Mouse (Mus musculus): ENCODE results near the gene Myh14. TPM values are rescaled to one million over a fixed set of nuclear protein-coding genes. Genes with fewer than 3 reads are reported as not detected.

Myh14 gene
- 60.7 TPM for polyA plus RNA-seq (2014; fragmentation: Illumina TruSeq; extraction: RNeasy Lipid Tissue Mini Kit (QIAGEN cat#74804); ENCODE audit: low read depth, low replicate concordance)

DNA sequence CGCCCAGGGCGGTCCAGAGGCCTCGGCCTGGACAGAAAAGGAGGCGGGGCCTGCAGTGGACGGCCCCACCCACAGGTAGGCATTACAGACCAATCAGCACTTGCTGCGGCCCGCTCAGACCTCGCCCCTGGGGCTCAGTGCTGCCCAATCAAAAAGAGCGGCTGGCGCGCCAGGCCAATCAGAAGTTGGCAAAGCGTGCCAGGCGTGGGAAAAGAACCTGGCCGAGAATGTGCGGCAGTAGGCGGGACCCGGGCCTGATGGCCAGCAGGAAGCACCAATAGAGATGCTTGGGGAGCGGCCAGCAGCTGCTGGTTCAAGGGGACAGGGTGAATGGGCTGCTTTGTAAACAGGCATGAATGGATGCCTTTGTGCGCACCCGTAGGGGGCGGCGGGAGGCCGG lies at the start of gene Myh14:
Gene Myh14 (minus strand): TSS at position 41 of the 400 bp plus-strand sequence.

DNA sequence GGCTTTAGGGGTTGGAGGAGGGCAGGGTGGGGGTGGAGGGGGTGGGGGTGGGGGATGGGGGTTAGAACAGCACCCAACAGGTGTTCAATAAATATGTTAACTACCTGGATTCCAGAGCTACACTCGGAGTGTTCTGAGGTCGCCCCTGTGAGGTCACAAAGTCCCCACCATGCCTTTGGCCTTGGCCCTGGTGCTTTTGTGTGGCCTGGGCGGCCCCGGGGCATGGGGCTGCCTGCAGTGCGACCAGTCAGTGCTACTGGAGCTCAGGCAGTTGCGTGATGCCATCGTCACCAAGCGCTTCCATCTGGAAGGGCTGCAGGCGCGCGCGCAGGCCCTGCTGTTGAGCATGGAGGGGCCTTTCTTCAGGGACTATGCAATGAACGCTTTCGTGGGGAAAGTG lies 37.9 kb upstream of the Myh14 start, which contains the start of gene Izumo2:
Gene Izumo2 (plus strand): TSS at position 169 of the 400 bp plus-strand sequence.

DNA sequence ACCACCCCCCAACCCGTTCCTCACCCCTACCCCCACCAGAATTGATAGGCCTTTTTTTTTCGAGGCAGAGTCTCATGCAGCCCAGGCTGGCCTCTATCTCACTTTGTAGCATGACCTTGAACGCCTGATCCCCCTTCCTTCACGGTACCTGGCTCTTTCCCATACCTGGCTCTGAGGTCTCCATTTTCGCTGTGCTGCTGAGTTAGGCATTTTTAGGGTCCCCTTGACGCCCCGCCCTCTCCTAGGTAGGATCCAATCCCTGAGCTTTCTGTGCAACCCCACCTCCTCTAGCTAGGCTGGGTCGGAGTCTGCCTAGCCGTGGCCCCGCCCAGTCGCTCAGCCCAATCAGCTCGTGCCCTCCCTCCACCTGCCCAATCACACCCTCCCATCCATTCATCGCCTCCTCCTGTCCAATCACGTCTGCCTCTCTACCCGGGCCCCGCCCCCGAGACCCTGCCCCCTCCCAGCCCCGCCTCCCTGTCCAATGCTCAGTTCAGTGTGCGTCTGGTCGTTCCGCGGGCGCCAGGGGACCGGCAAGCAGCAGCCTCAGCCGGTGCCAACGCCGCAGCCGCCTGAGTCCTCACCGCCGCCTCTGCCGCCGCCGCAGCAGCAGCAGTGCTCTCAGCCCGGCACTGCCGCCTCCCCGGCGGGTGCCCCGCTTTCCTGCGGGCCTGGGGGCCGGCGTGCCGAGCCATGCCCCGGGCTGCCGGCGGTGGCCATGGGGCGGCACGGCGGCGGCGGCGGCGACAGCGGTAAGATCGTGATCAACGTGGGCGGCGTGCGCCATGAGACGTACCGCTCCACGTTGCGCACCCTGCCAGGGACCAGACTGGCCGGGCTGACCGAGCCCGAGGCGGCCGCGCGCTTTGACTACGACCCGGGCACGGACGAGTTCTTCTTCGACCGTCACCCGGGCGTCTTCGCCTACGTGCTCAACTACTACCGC lies 80.0 kb downstream of the Myh14 start, which contains the start of gene Kcnc3:
Gene Kcnc3 (plus strand): TSS at position 263 of the 946 bp plus-strand sequence.

DNA sequence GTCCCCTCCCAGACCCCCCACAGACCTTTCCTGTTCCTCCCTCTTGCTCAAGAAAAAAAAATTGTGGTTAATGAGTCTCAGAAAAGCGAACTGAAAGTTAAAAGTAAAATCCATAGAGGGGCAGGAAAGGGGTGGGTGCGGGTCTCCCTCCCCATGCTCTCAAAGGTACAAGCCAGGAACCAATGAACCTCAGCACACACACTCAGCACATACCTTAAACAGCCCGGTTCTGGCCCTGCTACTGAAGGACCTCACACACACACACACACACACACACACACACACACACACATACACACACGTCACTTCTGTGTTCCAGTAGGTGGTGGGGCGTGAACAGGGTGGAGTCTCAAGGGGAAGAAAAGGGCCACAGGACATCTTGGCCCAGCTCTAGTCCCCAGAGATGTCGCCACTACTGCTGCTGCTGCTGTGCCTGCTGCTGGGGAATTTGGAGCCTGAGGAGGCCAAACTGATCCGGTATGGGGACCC lies 98.4 kb downstream of the Myh14 start, which contains the start of gene Napsa:
Gene Napsa (plus strand): TSS at position 168 of the 489 bp plus-strand sequence.

Other genes with a start within 250 kb of the Myh14 start
- 11.4 TPM for gene Lrrc4b, start 241.8 kb downstream of the Myh14 start, polyA plus RNA-seq (2014; fragmentation: Illumina TruSeq; extraction: RNeasy Lipid Tissue Mini Kit (QIAGEN cat#74804); ENCODE audit: low read depth, low replicate concordance)
- gene Aspdh, start 205.5 kb downstream of the Myh14 start, polyA plus RNA-seq (2014; fragmentation: Illumina TruSeq; extraction: RNeasy Lipid Tissue Mini Kit (QIAGEN cat#74804); ENCODE audit: low read depth, low replicate concordance): 0.73 TPM
- gene Josd2, start 202.9 kb downstream of the Myh14 start, polyA plus RNA-seq (2014; fragmentation: Illumina TruSeq; extraction: RNeasy Lipid Tissue Mini Kit (QIAGEN cat#74804); ENCODE audit: low read depth, low replicate concordance): 151 TPM
- 83.3 TPM for gene Emc10, start 174.3 kb downstream of the Myh14 start, polyA plus RNA-seq (2014; fragmentation: Illumina TruSeq; extraction: RNeasy Lipid Tissue Mini Kit (QIAGEN cat#74804); ENCODE audit: low read depth, low replicate concordance)
- 2.0 TPM for gene Fam71e1, start 174.3 kb downstream of the Myh14 start, polyA plus RNA-seq (2014; fragmentation: Illumina TruSeq; extraction: RNeasy Lipid Tissue Mini Kit (QIAGEN cat#74804); ENCODE audit: low read depth, low replicate concordance)
- 13.4 TPM for gene Mybpc2, start 146.2 kb downstream of the Myh14 start, polyA plus RNA-seq (2014; fragmentation: Illumina TruSeq; extraction: RNeasy Lipid Tissue Mini Kit (QIAGEN cat#74804); ENCODE audit: low read depth, low replicate concordance)
- 0.31 TPM for gene Spib, start 138.8 kb downstream of the Myh14 start, polyA plus RNA-seq (2014; fragmentation: Illumina TruSeq; extraction: RNeasy Lipid Tissue Mini Kit (QIAGEN cat#74804); ENCODE audit: low read depth, low replicate concordance)
- 8.1 TPM for gene Pold1, start 122.0 kb downstream of the Myh14 start, polyA plus RNA-seq (2014; fragmentation: Illumina TruSeq; extraction: RNeasy Lipid Tissue Mini Kit (QIAGEN cat#74804); ENCODE audit: low read depth, low replicate concordance)
- gene Nr1h2, start 116.9 kb downstream of the Myh14 start, polyA plus RNA-seq (2014; fragmentation: Illumina TruSeq; extraction: RNeasy Lipid Tissue Mini Kit (QIAGEN cat#74804); ENCODE audit: low read depth, low replicate concordance): 66.6 TPM
- gene Napsa, start 98.5 kb downstream of the Myh14 start, polyA plus RNA-seq (2014; fragmentation: Illumina TruSeq; extraction: RNeasy Lipid Tissue Mini Kit (QIAGEN cat#74804); ENCODE audit: low read depth, low replicate concordance): 0.68 TPM
- gene Kcnc3, start 80.2 kb downstream of the Myh14 start, polyA plus RNA-seq (2014; fragmentation: Illumina TruSeq; extraction: RNeasy Lipid Tissue Mini Kit (QIAGEN cat#74804); ENCODE audit: low read depth, low replicate concordance): 2.5 TPM
- gene Izumo2, start 37.9 kb upstream of the Myh14 start, polyA plus RNA-seq (2014; fragmentation: Illumina TruSeq; extraction: RNeasy Lipid Tissue Mini Kit (QIAGEN cat#74804); ENCODE audit: low read depth, low replicate concordance): not detected
- gene Vrk3, start 77.6 kb upstream of the Myh14 start, polyA plus RNA-seq (2014; fragmentation: Illumina TruSeq; extraction: RNeasy Lipid Tissue Mini Kit (QIAGEN cat#74804); ENCODE audit: low read depth, low replicate concordance): 27.0 TPM
- gene Zfp473, start 80.2 kb upstream of the Myh14 start, polyA plus RNA-seq (2014; fragmentation: Illumina TruSeq; extraction: RNeasy Lipid Tissue Mini Kit (QIAGEN cat#74804); ENCODE audit: low read depth, low replicate concordance): not detected
- 26.2 TPM for gene Nup62, start 145.2 kb upstream of the Myh14 start, polyA plus RNA-seq (2014; fragmentation: Illumina TruSeq; extraction: RNeasy Lipid Tissue Mini Kit (QIAGEN cat#74804); ENCODE audit: low read depth, low replicate concordance)
- 0.26 TPM for gene Il4i1, start 145.5 kb upstream of the Myh14 start, polyA plus RNA-seq (2014; fragmentation: Illumina TruSeq; extraction: RNeasy Lipid Tissue Mini Kit (QIAGEN cat#74804); ENCODE audit: low read depth, low replicate concordance)
- gene Atf5, start 145.8 kb upstream of the Myh14 start, polyA plus RNA-seq (2014; fragmentation: Illumina TruSeq; extraction: RNeasy Lipid Tissue Mini Kit (QIAGEN cat#74804); ENCODE audit: low read depth, low replicate concordance): 50.1 TPM
- 55.0 TPM for gene Akt1s1, start 178.1 kb upstream of the Myh14 start, polyA plus RNA-seq (2014; fragmentation: Illumina TruSeq; extraction: RNeasy Lipid Tissue Mini Kit (QIAGEN cat#74804); ENCODE audit: low read depth, low replicate concordance)
- 44.5 TPM for gene Tbc1d17, start 178.2 kb upstream of the Myh14 start, polyA plus RNA-seq (2014; fragmentation: Illumina TruSeq; extraction: RNeasy Lipid Tissue Mini Kit (QIAGEN cat#74804); ENCODE audit: low read depth, low replicate concordance)
- 19.7 TPM for gene Pnkp, start 186.3 kb upstream of the Myh14 start, polyA plus RNA-seq (2014; fragmentation: Illumina TruSeq; extraction: RNeasy Lipid Tissue Mini Kit (QIAGEN cat#74804); ENCODE audit: low read depth, low replicate concordance)
- gene Ptov1, start 198.9 kb upstream of the Myh14 start, polyA plus RNA-seq (2014; fragmentation: Illumina TruSeq; extraction: RNeasy Lipid Tissue Mini Kit (QIAGEN cat#74804); ENCODE audit: low read depth, low replicate concordance): 169 TPM
- gene Med25, start 221.9 kb upstream of the Myh14 start, polyA plus RNA-seq (2014; fragmentation: Illumina TruSeq; extraction: RNeasy Lipid Tissue Mini Kit (QIAGEN cat#74804); ENCODE audit: low read depth, low replicate concordance): 74.0 TPM
- 21.4 TPM for gene Fuz, start 225.2 kb upstream of the Myh14 start, polyA plus RNA-seq (2014; fragmentation: Illumina TruSeq; extraction: RNeasy Lipid Tissue Mini Kit (QIAGEN cat#74804); ENCODE audit: low read depth, low replicate concordance)